Mouse (Mus musculus): ENCODE measurements around the gene Cdc34.

Gene Cdc34

GRCm38 (mm10) chr10:79670071-79670888, 11.7 kb upstream of the Cdc34 start:
- no peak for DNase-seq (ENCODE audit: low read depth in 2 of 2, low spot score in 2 of 2)

- no peak for DNase-seq (ENCODE audit: low read depth in 2 of 2, low spot score in 2 of 2)
These were observed 10.5 kb upstream of the Cdc34 start for GRCm38 (mm10) chr10:79671396-79672087.

GRCm38 (mm10) chr10:79672088-79672455, 9.9 kb upstream of the Cdc34 start:
- no peak for DNase-seq (ENCODE audit: low read depth in 2 of 2, low spot score in 2 of 2)

GRCm38 (mm10) chr10:79673054-79673453, 8.9 kb upstream of the Cdc34 start:
- no peak for DNase-seq (ENCODE audit: low read depth in 2 of 2, low spot score in 2 of 2)

GRCm38 (mm10) chr10:79675346-79676035, 6.5 kb upstream of the Cdc34 start:
- DNase-seq (ENCODE audit: low read depth in 2 of 2, low spot score in 2 of 2) = no peak

GRCm38 (mm10) chr10:79680606-79681495, 1.1 kb upstream of the Cdc34 start:
- no peak for DNase-seq (ENCODE audit: low read depth in 2 of 2, low spot score in 2 of 2)

GRCm38 (mm10) chr10:79682551-79682915, 538 bp downstream of the Cdc34 start:
- peak in 1 of 2 experiments; percentile 21 for DNase-seq (ENCODE audit: low read depth in 2 of 2, low spot score in 2 of 2)

- DNase-seq (ENCODE audit: low read depth in 2 of 2, low spot score in 2 of 2) = peak in 1 of 2 experiments; percentile 40
These were observed 1.1 kb downstream of the Cdc34 start for GRCm38 (mm10) chr10:79682916-79683582.

- DNase-seq (ENCODE audit: low read depth in 2 of 2, low spot score in 2 of 2) = no peak
These were observed 2.0 kb downstream of the Cdc34 start for GRCm38 (mm10) chr10:79683726-79684640.

- DNase-seq (ENCODE audit: low read depth in 2 of 2, low spot score in 2 of 2) = no peak
These were observed 3.0 kb downstream of the Cdc34 start for GRCm38 (mm10) chr10:79684770-79685600.

GRCm38 (mm10) chr10:79686219-79686618, 4.2 kb downstream of the Cdc34 start:
- no peak for DNase-seq (ENCODE audit: low read depth in 2 of 2, low spot score in 2 of 2)

- DNase-seq (ENCODE audit: low read depth in 2 of 2, low spot score in 2 of 2) = no peak
These were observed 4.7 kb downstream of the Cdc34 start for GRCm38 (mm10) chr10:79686691-79687090.

- DNase-seq (ENCODE audit: low read depth in 2 of 2, low spot score in 2 of 2) = no peak
These were observed 5.5 kb downstream of the Cdc34 start for GRCm38 (mm10) chr10:79687513-79687912.

- DNase-seq (ENCODE audit: low read depth in 2 of 2, low spot score in 2 of 2) = no peak
These were observed 6.7 kb downstream of the Cdc34 start, which contains the start of gene Gzmm for GRCm38 (mm10) chr10:79688720-79689119. Gene Gzmm (plus strand): TSS chr10:79689020.

- no peak for DNase-seq (ENCODE audit: low read depth in 2 of 2, low spot score in 2 of 2)
These were observed 7.2 kb downstream of the Cdc34 start for GRCm38 (mm10) chr10:79689178-79689577.

- peak in 1 of 2 experiments; percentile 28 for DNase-seq (ENCODE audit: low read depth in 2 of 2, low spot score in 2 of 2)
These were observed 10.1 kb downstream of the Cdc34 start for GRCm38 (mm10) chr10:79691986-79692548.

- DNase-seq (ENCODE audit: low read depth in 2 of 2, low spot score in 2 of 2) = no peak
These were observed 11.8 kb downstream of the Cdc34 start for GRCm38 (mm10) chr10:79693580-79694378.
